Mouse (Mus musculus) intestine, embryonic 15.5 days (tissue): ENCODE results near the gene Ist1. TPM values are rescaled to one million over a fixed set of nuclear protein-coding genes. Genes with fewer than 3 reads are reported as not detected.

Source experiments
- ATAC-seq: fragments of 200-750 bp; cut with Nextera tagmentation; 2 replicates; pipeline ENCODE4 v1.8.0; 2017; ENCODE audit warnings: moderate TSS enrichment, moderate library complexity
- H3K27ac ChIP-seq: fragments of 300-500 bp; sonication (generic); 2 replicates; pipeline ENCODE4 v1.5.1; 2015; ENCODE audit warnings: mild to moderate bottlenecking, inconsistent platforms
- H3K27me3 ChIP-seq: fragments of 300-500 bp; sonication (generic); replicated peaks from 2 replicates; pipeline ENCODE4 v1.6.1; 2015; ENCODE audit warnings: inconsistent platforms
- H3K36me3 ChIP-seq: fragments of 300-500 bp; sonication (generic); 2 replicates; pipeline ENCODE4 v1.6.1; 2015; ENCODE audit warnings: inconsistent platforms
- H3K4me1 ChIP-seq: fragments of 300-500 bp; sonication (generic); replicated peaks from 2 replicates; pipeline ENCODE4 v1.6.1; 2015; ENCODE audit warnings: inconsistent platforms
- H3K4me2 ChIP-seq: fragments of 300-500 bp; sonication (generic); replicated peaks from 2 replicates; pipeline ENCODE4 v1.6.1; 2015; ENCODE audit warnings: mild to moderate bottlenecking, inconsistent platforms
- H3K4me3 ChIP-seq: fragments of 300-500 bp; sonication (generic); replicated peaks from 2 replicates; pipeline ENCODE4 v1.5.1; 2015; ENCODE audit warnings: inconsistent platforms
- H3K9ac ChIP-seq: fragments of 300-500 bp; sonication (generic); 2 replicates; pipeline ENCODE4 v1.6.1; 2015; ENCODE audit warnings: inconsistent platforms
- H3K9me3 ChIP-seq: fragments of 300-500 bp; sonication (generic); 2 replicates; pipeline ENCODE4 v1.6.1; 2016; ENCODE audit warnings: inconsistent platforms
- WGBS: fragments of 180-500 bp; shearing (Covaris S2); methylation state at CpG from one replicate; pipeline ENCODE4 v1.1.7; 2015; 5-methylcytosine and 5-hydroxymethylcytosine counted together
- polyA plus RNA-seq: library from polyadenylated mRNA; unstranded; fragments of >200 nt; fragmentation: Nextera tagmentation; extraction: Ambion mirVana; gene quantifications from 2 replicates; pipeline ENCODE4 v1.2.1, GENCODE M21; 2015

Ist1 gene
- 119 and 128 TPM in 2 replicates for polyA plus RNA-seq

DNA sequence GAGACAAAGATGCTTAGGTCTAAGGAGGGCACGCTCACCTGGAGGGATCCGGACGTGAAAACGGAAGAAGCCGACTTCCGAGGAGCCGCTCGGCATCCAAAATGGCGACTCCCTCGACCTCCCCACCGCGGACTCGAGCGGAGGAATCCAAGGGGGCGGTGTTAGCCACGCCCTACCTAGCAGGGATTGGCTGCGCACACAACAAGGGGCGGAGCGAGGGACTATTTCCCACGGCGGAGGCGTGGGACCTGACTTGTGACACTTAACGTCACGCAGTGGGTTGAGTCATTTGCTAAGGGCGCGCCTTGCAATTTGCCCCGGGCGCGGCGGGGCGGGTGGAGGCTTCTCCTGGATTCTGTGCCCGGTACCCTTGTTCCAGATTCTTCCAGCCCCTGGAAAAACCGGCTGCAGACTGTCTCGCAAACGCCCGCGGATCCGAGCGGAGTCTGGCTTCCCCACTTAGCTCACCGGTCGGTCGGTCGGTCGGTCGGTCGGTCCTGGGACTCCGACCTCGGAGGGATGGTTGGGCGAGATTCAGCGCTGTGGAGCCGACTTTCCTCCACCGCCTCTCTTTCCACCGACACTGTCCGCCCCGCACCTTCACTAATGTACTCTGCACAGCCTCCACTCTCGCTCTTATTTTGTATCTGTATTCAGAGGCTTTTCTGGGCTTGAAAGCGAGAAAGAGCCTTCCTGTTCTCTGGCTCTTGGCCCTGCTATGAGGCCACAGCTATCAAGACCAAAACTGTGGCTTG, at the start of gene Ist1:
Gene Ist1, minus strand, starts transcription at position 115 of the 755 bp plus-strand sequence.
- Histone ChIP-seq H3K9ac (peak within 1 kb of the TSS; percentile 93), H3K36me3 (no peaks in the 10 kb centered on the region), H3K4me3 (peak within 1 kb of the TSS; percentile 93), H3K27ac (peak within 1 kb of the TSS; percentile 77), H3K4me1 (peaks cover 13% of the 10 kb centered on the region), H3K4me2 (peak within 1 kb of the TSS; percentile 71), H3K9me3 (no peaks in the 10 kb centered on the region), H3K27me3 (no peaks in the 10 kb centered on the region)
- 0% methylated on average over 57 of the region's 57 CpGs for WGBS
- peak; percentile 100 for ATAC-seq

GRCm38 (mm10) chr8:109738049-109738380, 45.0 kb upstream of the Ist1 start:
- 0 out of 2 replicates have a peak overlapping the region, but pooled peaks have one; percentile 13 for H3K27ac ChIP-seq
- H3K9me3 ChIP-seq = no peaks in the 10 kb centered on the region
- no peak for ATAC-seq
- peaks cover 6% of the 10 kb centered on the region; the same call in 1 of the 2 replicates for H3K4me1 ChIP-seq
- peak overlapping the region; percentile 98 for H3K4me3 ChIP-seq
- peak overlapping the region; percentile 98 for H3K9ac ChIP-seq
- WGBS = 65% methylated on average over 1 of the region's 1 CpGs
- H3K4me2 ChIP-seq = peak overlapping the region; percentile 88
- no peaks in the 10 kb centered on the region for H3K27me3 ChIP-seq
- peaks cover 12% of the 10 kb centered on the region; the same call in 1 of the 2 replicates for H3K36me3 ChIP-seq

GRCm38 (mm10) chr8:109737237-109738048, 44.4 kb upstream of the Ist1 start, which contains the start of gene Atxn1l:
Gene Atxn1l (minus strand): TSS chr8:109737739.
- under 1% methylated on average over 59 of the region's 59 CpGs for WGBS
- H3K4me1 ChIP-seq = peaks cover 6% of the 10 kb centered on the region; the same call in 1 of the 2 replicates
- H3K9me3 ChIP-seq = no peaks in the 10 kb centered on the region
- peak within 1 kb of the TSS; percentile 75 for H3K27ac ChIP-seq
- H3K9ac ChIP-seq = peak within 1 kb of the TSS; percentile 98
- H3K4me3 ChIP-seq = peak within 1 kb of the TSS; percentile 98
- no peaks in the 10 kb centered on the region for H3K27me3 ChIP-seq
- peak; percentile 92 for ATAC-seq
- peak within 1 kb of the TSS; percentile 88 for H3K4me2 ChIP-seq
- peaks cover 18% of the 10 kb centered on the region; the same call in 1 of the 2 replicates for H3K36me3 ChIP-seq

- Histone ChIP-seq H3K4me3 (peak overlapping the region; percentile 98), H3K27ac (no peak overlapping the region), H3K36me3 (peaks cover 24% of the 10 kb centered on the region; the same call in 1 of the 2 replicates), H3K4me1 (peaks cover 6% of the 10 kb centered on the region; the same call in 1 of the 2 replicates), H3K9ac (peak overlapping the region; percentile 98), H3K9me3 (no peaks in the 10 kb centered on the region), H3K4me2 (peak overlapping the region; percentile 88), H3K27me3 (no peaks in the 10 kb centered on the region)
- 5% methylated on average over 8 of the region's 8 CpGs for whole genome bisulfite sequencing
- peak; percentile 42 for ATAC-seq
Measured at GRCm38 (mm10) chr8:109736819-109737218, 43.8 kb upstream of the Ist1 start.

- Histone ChIP-seq H3K4me1 (peaks cover 6% of the 10 kb centered on the region; the same call in 1 of the 2 replicates), H3K36me3 (peaks cover 31% of the 10 kb centered on the region), H3K9ac (no peak overlapping the region), H3K9me3 (no peaks in the 10 kb centered on the region), H3K27ac (no peak overlapping the region), H3K27me3 (no peaks in the 10 kb centered on the region), H3K4me2 (no peak overlapping the region), H3K4me3 (no peak overlapping the region)
- no peak for ATAC-seq
- WGBS = 80% methylated on average over 3 of the region's 3 CpGs
Measured at GRCm38 (mm10) chr8:109734018-109734417, 41.0 kb upstream of the Ist1 start.

DNA sequence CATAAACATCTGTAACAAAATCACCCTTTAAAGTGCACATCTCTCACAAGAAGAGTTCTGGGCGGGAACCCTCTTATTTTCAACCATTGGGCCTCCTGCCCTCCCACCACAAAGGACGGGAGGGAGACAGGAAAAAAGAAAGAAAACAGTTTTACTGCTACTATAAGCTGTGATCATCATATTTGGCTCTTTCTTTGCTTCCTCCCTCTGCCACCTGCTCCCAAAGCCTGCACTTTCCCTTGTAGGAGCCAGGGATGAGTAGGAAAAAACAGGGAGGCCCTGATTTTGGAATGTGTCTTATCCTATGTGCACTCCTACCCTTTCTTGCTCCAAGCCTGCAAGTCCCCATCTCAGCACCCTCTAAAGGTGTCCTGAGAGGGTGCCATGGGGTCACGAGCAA, 38.0 kb upstream of the Ist1 start:
- 79% methylated on average over 3 of the region's 3 CpGs for WGBS
- no peaks in the 10 kb centered on the region for H3K27me3 ChIP-seq
- H3K4me2 ChIP-seq = no peak overlapping the region
- H3K9ac ChIP-seq = no peak overlapping the region
- H3K36me3 ChIP-seq = peaks cover 37% of the 10 kb centered on the region
- no peak overlapping the region for H3K4me3 ChIP-seq
- H3K9me3 ChIP-seq = no peaks in the 10 kb centered on the region
- no peak overlapping the region for H3K27ac ChIP-seq
- H3K4me1 ChIP-seq = peaks cover 1% of the 10 kb centered on the region; the same call in 1 of the 2 replicates
- no peak for ATAC-seq

GRCm38 (mm10) chr8:109725106-109725505, 32.0 kb upstream of the Ist1 start:
- ATAC-seq = no peak
- 91% methylated on average over 3 of the region's 3 CpGs for WGBS
- no peaks in the 10 kb centered on the region for H3K4me1 ChIP-seq
- H3K4me2 ChIP-seq = no peak overlapping the region
- H3K36me3 ChIP-seq = peaks cover 50% of the 10 kb centered on the region
- H3K27ac ChIP-seq = no peak overlapping the region
- H3K9ac ChIP-seq = no peak overlapping the region
- no peaks in the 10 kb centered on the region for H3K9me3 ChIP-seq
- H3K4me3 ChIP-seq = no peak overlapping the region
- H3K27me3 ChIP-seq = no peaks in the 10 kb centered on the region

GRCm38 (mm10) chr8:109714961-109715360, 21.9 kb upstream of the Ist1 start:
- H3K27me3 ChIP-seq = no peaks in the 10 kb centered on the region
- 92% methylated on average over 5 of the region's 5 CpGs for WGBS
- H3K9me3 ChIP-seq = no peaks in the 10 kb centered on the region
- no peak for ATAC-seq
- no peak overlapping the region for H3K27ac ChIP-seq
- no peak overlapping the region for H3K4me3 ChIP-seq
- peaks cover 52% of the 10 kb centered on the region for H3K36me3 ChIP-seq
- H3K4me2 ChIP-seq = no peak overlapping the region
- H3K9ac ChIP-seq = no peak overlapping the region
- H3K4me1 ChIP-seq = no peaks in the 10 kb centered on the region

GRCm38 (mm10) chr8:109712521-109712920, 19.5 kb upstream of the Ist1 start:
- H3K9ac ChIP-seq = no peak overlapping the region
- H3K4me3 ChIP-seq = no peak overlapping the region
- peaks cover 42% of the 10 kb centered on the region for H3K36me3 ChIP-seq
- no peaks in the 10 kb centered on the region for H3K9me3 ChIP-seq
- 89% methylated on average over 1 of the region's 1 CpGs for WGBS
- H3K4me2 ChIP-seq = no peak overlapping the region
- no peaks in the 10 kb centered on the region for H3K27me3 ChIP-seq
- H3K4me1 ChIP-seq = no peaks in the 10 kb centered on the region
- ATAC-seq = no peak
- H3K27ac ChIP-seq = no peak overlapping the region

DNA sequence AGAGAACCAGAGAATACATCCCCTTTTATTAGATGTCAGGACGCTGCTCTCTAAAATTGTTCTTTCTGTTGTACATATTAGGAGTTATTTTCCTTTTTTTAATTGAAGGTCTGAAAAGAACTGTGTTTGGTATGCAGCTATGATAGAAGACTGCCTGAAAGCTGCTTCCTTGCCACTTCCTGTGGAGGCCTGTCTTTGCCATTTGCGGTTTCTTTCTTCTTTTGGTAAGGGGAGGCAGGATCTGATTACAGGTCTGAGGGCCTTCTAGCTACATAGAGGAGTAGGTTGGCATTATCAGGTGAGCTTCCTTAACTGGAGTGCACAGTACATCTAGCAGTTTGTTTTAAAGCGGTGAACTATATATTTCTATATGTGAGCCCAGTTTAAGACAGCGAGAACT, 14.9 kb upstream of the Ist1 start:
- ATAC-seq = no peak
- Histone ChIP-seq H3K4me1 (peaks cover 19% of the 10 kb centered on the region), H3K9ac (no peak overlapping the region), H3K27me3 (no peaks in the 10 kb centered on the region), H3K4me3 (no peak overlapping the region), H3K9me3 (no peaks in the 10 kb centered on the region), H3K27ac (no peak overlapping the region), H3K36me3 (peaks cover 18% of the 10 kb centered on the region; the same call in 1 of the 2 replicates), H3K4me2 (no peak overlapping the region)
- 93% methylated on average over 4 of the region's 4 CpGs for WGBS

- H3K27ac ChIP-seq = no peak overlapping the region
- no peaks in the 10 kb centered on the region for H3K9me3 ChIP-seq
- peak; percentile 44; the same call in 1 of the 2 replicates for ATAC-seq
- no peaks in the 10 kb centered on the region for H3K27me3 ChIP-seq
- peaks cover 19% of the 10 kb centered on the region for H3K4me1 ChIP-seq
- no peak overlapping the region for H3K9ac ChIP-seq
- WGBS = 13% methylated on average over 2 of the region's 2 CpGs
- H3K36me3 ChIP-seq = peaks cover 9% of the 10 kb centered on the region; the same call in 1 of the 2 replicates
- peak overlapping the region; percentile 95 for H3K4me3 ChIP-seq
- H3K4me2 ChIP-seq = peak overlapping the region; percentile 80
Measured at GRCm38 (mm10) chr8:109706874-109707237, 13.8 kb upstream of the Ist1 start.
